Mouse (Mus musculus): ENCODE results near the gene Mrps22.

- TF ChIP-seq CTCF (IDR thresholded peaks at IDR 0.05 in 2 of 3, conservative IDR thresholded peaks at IDR 0.05 in 1 of 3; ENCODE audit: control insufficient read depth in 1 of 3, insufficient read depth in 1 of 3, low read depth in 2 of 3, low read length in 3 of 3, poor library complexity in 1 of 3, severe bottlenecking in 1 of 3) (no peak), CHD2 (IDR thresholded peaks at IDR 0.05; ENCODE audit: low read length) (no peak), MAFK (IDR thresholded peaks at IDR 0.05; ENCODE audit: borderline replicate concordance, low read depth, low read length) (no peak), TCF12 (IDR thresholded peaks at IDR 0.05; ENCODE audit: low read depth, low read length) (no peak), POLR2A (IDR thresholded peaks at IDR 0.05; ENCODE audit: control insufficient read depth in 1 of 2, insufficient read depth in 1 of 2, low read depth in 1 of 2, low read length in 2 of 2, poor library complexity in 1 of 2) (no peak)
Measured at GRCm38 (mm10) chr9:98601837-98602359, 438 bp upstream of the Mrps22 start.

Measured in MEL (cell line).